Mouse (Mus musculus): ENCODE measurements around the gene Olfr1402.

Olfr1402 gene

DNA sequence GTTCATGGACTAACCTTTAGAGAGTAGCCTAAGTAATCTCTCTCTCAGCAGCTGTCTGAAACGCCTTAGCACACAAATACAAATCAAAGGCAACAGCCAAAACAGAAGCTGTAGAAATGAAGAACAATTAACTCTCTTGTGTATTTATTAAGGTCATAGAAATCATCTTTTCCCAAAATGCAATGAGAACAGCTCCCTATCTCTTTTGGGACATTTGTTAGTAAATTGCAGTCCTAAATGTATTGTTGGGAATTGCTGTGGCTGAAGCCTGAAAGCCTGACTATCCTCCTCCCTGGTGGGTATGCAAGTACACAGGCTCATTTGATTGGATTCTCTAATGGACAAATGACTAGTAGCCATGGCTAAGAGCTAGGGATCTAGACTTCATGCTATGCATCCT lies at the start of gene Olfr1402:
Gene Olfr1402, minus strand, starts transcription at position 101 of the 400 bp plus-strand sequence.
- no peak for DNase-seq (ENCODE audit: low read depth in 2 of 2, low spot score in 2 of 2)

DNA sequence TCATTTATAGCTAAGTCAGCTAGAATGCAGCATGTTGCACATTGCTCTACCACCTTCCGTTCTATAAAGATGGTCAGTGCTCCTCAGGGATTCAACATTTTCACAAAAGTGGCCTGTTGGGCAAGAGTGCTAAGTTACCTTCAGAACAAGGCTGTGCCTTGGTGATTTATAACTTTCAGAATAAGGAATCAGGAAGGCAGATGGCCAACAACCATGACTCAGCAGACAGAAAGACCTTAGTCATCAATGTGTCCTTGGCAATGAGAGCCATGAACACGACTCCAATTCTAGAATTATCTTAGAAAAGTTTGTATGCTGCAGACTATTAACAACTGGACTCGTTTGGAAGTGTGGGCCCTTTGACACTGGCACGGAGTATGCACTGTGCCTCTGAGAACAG lies 33.5 kb upstream of the Olfr1402 start:
- no peak for DNase-seq (ENCODE audit: low read depth in 2 of 2, low spot score in 2 of 2)

DNA sequence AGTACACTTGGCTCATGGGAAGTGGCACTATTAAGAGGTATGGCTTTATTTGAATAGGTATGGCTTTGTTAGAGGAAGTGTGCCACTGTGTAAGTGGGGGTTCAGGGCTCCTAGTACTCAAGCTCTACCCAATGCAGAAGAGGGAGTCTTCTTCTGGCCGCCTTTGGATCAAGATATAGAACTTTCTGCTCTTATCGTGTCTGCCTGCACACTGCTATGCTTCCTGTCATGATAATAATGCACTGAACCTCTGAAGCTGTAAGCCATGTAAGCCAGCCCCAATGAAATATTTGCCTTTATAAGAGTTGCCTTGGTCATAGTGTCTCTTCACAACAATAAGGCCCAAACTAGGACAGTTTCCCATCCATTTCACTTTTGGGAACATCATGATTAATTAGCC lies 16.8 kb upstream of the Olfr1402 start:
- DNase-seq (ENCODE audit: low read depth in 2 of 2, low spot score in 2 of 2), result no peak

DNA sequence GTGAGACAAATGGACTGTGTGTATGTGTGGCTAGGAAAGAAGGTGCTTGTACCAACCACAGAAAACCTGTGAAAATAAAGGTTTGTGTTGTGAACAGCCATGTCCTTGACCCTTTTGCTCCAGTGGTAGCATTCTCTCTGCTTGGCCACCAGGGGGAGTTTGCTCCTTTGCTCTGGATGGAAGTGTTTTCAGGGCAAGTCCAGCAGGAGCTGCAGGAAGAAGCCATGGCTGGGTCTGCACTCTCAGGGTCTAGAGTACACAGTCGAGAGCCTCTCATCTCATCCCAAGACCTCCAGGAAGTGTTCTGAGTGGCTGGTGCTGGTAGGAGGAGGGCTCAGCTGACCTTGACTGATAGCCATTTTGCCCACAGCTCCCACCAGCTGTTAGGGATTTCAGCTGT lies 27.5 kb downstream of the Olfr1402 start:
- DNase-seq (ENCODE audit: low read depth in 2 of 2, low spot score in 2 of 2), result no peak

DNA sequence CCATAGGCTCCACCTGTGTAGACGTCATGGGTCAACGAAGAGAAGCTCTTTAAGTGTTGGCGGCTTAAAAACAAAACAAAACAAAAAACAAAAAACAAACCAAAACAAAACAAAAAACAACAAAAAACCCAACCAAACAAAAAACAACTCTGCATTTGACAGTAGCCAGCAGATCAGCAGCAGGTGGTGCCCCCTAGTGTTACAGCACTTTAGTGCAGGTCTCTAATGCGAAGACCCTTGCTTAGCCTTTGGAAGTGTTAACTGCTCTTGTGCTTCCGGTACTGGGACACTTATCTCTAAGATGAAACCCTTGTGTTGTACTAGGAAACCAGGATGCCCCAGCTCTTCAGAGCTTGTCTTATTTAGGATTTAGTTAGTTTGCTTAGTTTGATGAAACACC lies 28.7 kb downstream of the Olfr1402 start:
- peak in 1 of 2 experiments; percentile 15 for DNase-seq (ENCODE audit: low read depth in 2 of 2, low spot score in 2 of 2)

GRCm38 (mm10) chr3:97370382-97370781 lies 51.4 kb downstream of the Olfr1402 start:
- no peak for DNase-seq (ENCODE audit: low read depth in 2 of 2, low spot score in 2 of 2)

DNA sequence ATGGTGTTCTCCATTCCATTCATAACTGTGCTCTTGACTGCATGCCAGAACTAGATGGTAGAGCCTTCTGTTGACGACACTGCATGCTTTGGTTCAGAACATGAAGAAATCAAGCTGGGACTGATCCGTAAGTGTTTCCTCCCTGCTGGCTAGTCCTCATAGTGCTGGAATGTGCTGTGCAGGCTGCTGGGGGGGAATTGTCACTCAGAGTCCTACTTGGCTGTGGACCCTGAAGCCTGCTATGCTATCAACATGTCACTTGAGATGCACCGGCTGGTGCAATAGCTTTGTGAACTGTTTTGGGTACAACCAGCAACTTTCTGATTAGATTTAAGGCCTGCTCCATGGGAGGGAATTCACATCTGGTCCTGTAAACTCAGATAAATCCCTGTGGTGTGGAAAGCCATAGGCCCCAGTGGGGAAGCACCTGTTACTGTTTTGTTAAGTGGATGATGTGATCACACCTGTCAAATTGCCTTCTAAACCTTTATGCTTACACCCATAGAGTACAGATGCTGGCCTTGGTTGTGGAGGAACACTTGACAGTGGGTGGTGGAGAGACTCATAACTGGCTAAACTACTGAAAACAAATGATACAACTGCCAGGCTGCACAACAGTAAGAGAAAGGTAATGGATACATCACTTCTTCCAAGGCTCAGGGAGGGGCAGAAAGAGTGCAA lies 58.3 kb downstream of the Olfr1402 start:
- DNase-seq (ENCODE audit: low read depth in 2 of 2, low spot score in 2 of 2), result no peak

- no peak for DNase-seq (ENCODE audit: low read depth in 2 of 2, low spot score in 2 of 2)
Measured at GRCm38 (mm10) chr3:97358448-97358847, 63.4 kb downstream of the Olfr1402 start.
